Mouse (Mus musculus) testis, adult 2 months (tissue): ENCODE measurements around the gene Mybpc3.

Experiments used
- CTCF ChIP-seq: fragments of 200-500 bp; IDR thresholded peaks from 2 replicates; pipeline ENCODE4 v1.5.1; 2012; ENCODE audit warnings: low read depth, mild to moderate bottlenecking, inconsistent platforms, low read length, moderate library complexity; ENCODE audit not compliant: control insufficient read depth, insufficient read depth, insufficient replicate concordance
- POLR2A ChIP-seq: fragments of 200-500 bp; IDR thresholded peaks from 2 replicates; pipeline ENCODE4 v1.6.1; 2012; ENCODE audit warnings: low read depth, mild to moderate bottlenecking, inconsistent platforms, low read length, moderate library complexity; ENCODE audit not compliant: control insufficient read depth

GRCm38 (mm10) chr2:91087453-91087852 lies 30.5 kb upstream of the Mybpc3 start:
- TF ChIP-seq POLR2A (no peak), CTCF (no peak)
